Mouse (Mus musculus): Measurements from ENCODE around the gene Prss35. TPM values are rescaled to one million over a fixed set of nuclear protein-coding genes. Genes with fewer than 3 reads are reported as not detected.

Prss35 gene
- polyA plus RNA-seq, 1 experiment, result 0.20 TPM

GRCm38 (mm10) chr9:86777309-86777708 lies 33.9 kb downstream of the Prss35 start:
- DNase-seq, result peak; percentile 5
- H3K36me3 ChIP-seq (ENCODE audit: control insufficient read depth, insufficient read depth, low read length), result no peaks in the 10 kb centered on the region
- no peaks in the 10 kb centered on the region for H3K4me1 ChIP-seq (ENCODE audit: control insufficient read depth, insufficient read depth, low read length)
- no peaks in the 10 kb centered on the region for H3K27me3 ChIP-seq (replicated peaks; ENCODE audit: control insufficient read depth, insufficient read depth, low read length)
- TF ChIP-seq CTCF (conservative IDR thresholded peaks at IDR 0.05; ENCODE audit: insufficient read depth, insufficient read length, low read depth, low read length), result no peak
- no peak for TF ChIP-seq POLR2A (IDR thresholded peaks at IDR 0.05; ENCODE audit: low read depth, low read length)
- 39% methylated on average over 7 of the region's 7 CpGs for WGBS
- H3K27ac ChIP-seq (ENCODE audit: insufficient read depth, low read depth, low read length), result no peak overlapping the region
- H3K4me3 ChIP-seq (ENCODE audit: insufficient read depth, low read depth, low read length), result no peak overlapping the region

DNA sequence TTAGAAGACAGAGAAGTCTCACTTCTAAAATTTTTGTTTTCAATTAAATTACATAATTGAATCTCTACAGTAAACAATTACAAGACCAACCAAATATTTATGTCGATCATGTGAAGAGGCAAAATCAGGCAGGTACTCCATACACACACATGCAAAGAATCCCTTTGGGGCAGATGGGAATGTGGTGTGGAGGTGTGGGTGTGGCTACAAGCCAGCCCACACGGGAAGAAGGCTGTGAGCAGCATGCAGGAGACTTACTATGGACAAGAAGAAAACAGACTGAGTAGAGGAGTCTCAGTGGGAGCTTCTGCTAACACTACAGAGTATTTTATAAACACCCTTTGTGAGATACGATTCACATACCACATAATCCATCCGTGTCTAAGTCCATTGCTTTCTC lies 34.8 kb downstream of the Prss35 start:
- Histone ChIP-seq H3K27me3 (replicated peaks; ENCODE audit: control insufficient read depth, insufficient read depth, low read length) (0 out of 2 replicates have a peak, but pooled peaks cover 1% of the 10 kb centered on the region), H3K27ac (ENCODE audit: insufficient read depth, low read depth, low read length) (no peak overlapping the region), H3K4me1 (ENCODE audit: control insufficient read depth, insufficient read depth, low read length) (no peaks in the 10 kb centered on the region), H3K36me3 (ENCODE audit: control insufficient read depth, insufficient read depth, low read length) (no peaks in the 10 kb centered on the region), H3K4me3 (ENCODE audit: insufficient read depth, low read depth, low read length) (no peak overlapping the region)
- 72% methylated on average over 4 of the region's 4 CpGs for WGBS
- TF ChIP-seq POLR2A (IDR thresholded peaks at IDR 0.05; ENCODE audit: low read depth, low read length) (no peak), CTCF (conservative IDR thresholded peaks at IDR 0.05; ENCODE audit: insufficient read depth, insufficient read length, low read depth, low read length) (no peak)
- no peak for DNase-seq

DNA sequence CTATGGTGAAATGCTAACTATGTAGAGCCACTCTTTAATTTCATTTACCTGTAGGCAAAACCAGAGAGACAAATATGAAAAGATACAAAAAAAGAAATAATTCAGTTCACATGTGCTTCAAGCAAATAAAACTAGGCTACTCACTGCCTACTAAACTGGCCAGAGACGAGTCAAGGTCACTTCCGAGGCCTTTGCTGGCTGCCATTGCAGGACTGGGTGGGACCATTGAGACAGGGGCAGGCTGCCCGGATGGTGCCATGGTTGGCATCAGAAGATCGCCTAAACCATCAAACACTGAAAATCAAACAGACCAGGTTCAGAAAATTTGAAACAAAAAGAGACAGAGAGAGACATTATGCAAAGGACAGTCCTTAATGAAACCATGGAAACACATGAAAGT lies 38.0 kb downstream of the Prss35 start:
- 91% methylated on average over 4 of the region's 4 CpGs for WGBS
- Histone ChIP-seq H3K4me3 (ENCODE audit: insufficient read depth, low read depth, low read length) (no peak overlapping the region), H3K27ac (ENCODE audit: insufficient read depth, low read depth, low read length) (no peak overlapping the region), H3K27me3 (replicated peaks; ENCODE audit: control insufficient read depth, insufficient read depth, low read length) (0 out of 2 replicates have a peak, but pooled peaks cover 1% of the 10 kb centered on the region), H3K36me3 (ENCODE audit: control insufficient read depth, insufficient read depth, low read length) (no peaks in the 10 kb centered on the region), H3K4me1 (ENCODE audit: control insufficient read depth, insufficient read depth, low read length) (no peaks in the 10 kb centered on the region)
- no peak for DNase-seq
- no peak for TF ChIP-seq POLR2A (IDR thresholded peaks at IDR 0.05; ENCODE audit: low read depth, low read length)
- no peak for TF ChIP-seq CTCF (conservative IDR thresholded peaks at IDR 0.05; ENCODE audit: insufficient read depth, insufficient read length, low read depth, low read length)

GRCm38 (mm10) chr9:86782836-86783235 lies 39.4 kb downstream of the Prss35 start:
- 92% methylated on average over 2 of the region's 2 CpGs for WGBS
- Histone ChIP-seq H3K27ac (ENCODE audit: insufficient read depth, low read depth, low read length) (no peak overlapping the region), H3K4me3 (ENCODE audit: insufficient read depth, low read depth, low read length) (no peak overlapping the region), H3K4me1 (ENCODE audit: control insufficient read depth, insufficient read depth, low read length) (no peaks in the 10 kb centered on the region), H3K36me3 (ENCODE audit: control insufficient read depth, insufficient read depth, low read length) (no peaks in the 10 kb centered on the region), H3K27me3 (replicated peaks; ENCODE audit: control insufficient read depth, insufficient read depth, low read length) (0 out of 2 replicates have a peak, but pooled peaks cover 1% of the 10 kb centered on the region)
- no peak for DNase-seq
- TF ChIP-seq POLR2A (IDR thresholded peaks at IDR 0.05; ENCODE audit: low read depth, low read length) (no peak), CTCF (conservative IDR thresholded peaks at IDR 0.05; ENCODE audit: insufficient read depth, insufficient read length, low read depth, low read length) (no peak)

- Histone ChIP-seq H3K4me3 (ENCODE audit: insufficient read depth, low read depth, low read length) (no peak overlapping the region), H3K36me3 (ENCODE audit: control insufficient read depth, insufficient read depth, low read length) (no peaks in the 10 kb centered on the region), H3K27me3 (replicated peaks; ENCODE audit: control insufficient read depth, insufficient read depth, low read length) (no peaks in the 10 kb centered on the region), H3K4me1 (ENCODE audit: control insufficient read depth, insufficient read depth, low read length) (no peaks in the 10 kb centered on the region), H3K27ac (ENCODE audit: insufficient read depth, low read depth, low read length) (no peak overlapping the region)
- DNase-seq, result peak; percentile 19
- TF ChIP-seq CTCF (conservative IDR thresholded peaks at IDR 0.05; ENCODE audit: insufficient read depth, insufficient read length, low read depth, low read length), result no peak
- TF ChIP-seq POLR2A (IDR thresholded peaks at IDR 0.05; ENCODE audit: low read depth, low read length), result no peak
- WGBS, result 61% methylated on average over 6 of the region's 6 CpGs
Observed at GRCm38 (mm10) chr9:86789186-86789585, 45.7 kb downstream of the Prss35 start.

DNA sequence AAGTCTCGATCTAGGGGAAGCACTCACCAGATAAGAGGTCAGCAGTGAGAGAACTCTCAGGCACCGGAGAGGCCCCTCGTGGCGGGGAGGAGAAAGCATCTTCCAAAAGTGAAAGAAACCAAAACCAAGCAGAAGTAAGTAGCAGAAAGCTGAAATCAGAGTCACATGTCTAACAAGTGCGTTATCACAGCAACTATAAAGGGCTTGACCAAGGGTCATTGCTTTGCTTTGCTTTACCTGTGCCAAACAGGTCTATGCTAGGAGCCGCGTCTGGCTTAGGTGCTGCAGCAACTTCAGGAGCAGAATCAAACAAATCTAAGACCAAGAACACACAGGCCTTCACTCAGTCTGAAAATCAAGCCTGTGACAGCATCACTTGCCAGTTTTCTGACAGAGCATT lies 48.5 kb downstream of the Prss35 start:
- no peaks in the 10 kb centered on the region for H3K36me3 ChIP-seq (ENCODE audit: control insufficient read depth, insufficient read depth, low read length)
- WGBS, result 80% methylated on average over 7 of the region's 7 CpGs
- no peak for DNase-seq
- no peaks in the 10 kb centered on the region for H3K4me1 ChIP-seq (ENCODE audit: control insufficient read depth, insufficient read depth, low read length)
- H3K4me3 ChIP-seq (ENCODE audit: insufficient read depth, low read depth, low read length), result no peak overlapping the region
- TF ChIP-seq CTCF (conservative IDR thresholded peaks at IDR 0.05; ENCODE audit: insufficient read depth, insufficient read length, low read depth, low read length), result no peak
- TF ChIP-seq POLR2A (IDR thresholded peaks at IDR 0.05; ENCODE audit: low read depth, low read length), result no peak
- H3K27ac ChIP-seq (ENCODE audit: insufficient read depth, low read depth, low read length), result no peak overlapping the region
- H3K27me3 ChIP-seq (replicated peaks; ENCODE audit: control insufficient read depth, insufficient read depth, low read length), result no peaks in the 10 kb centered on the region

DNA sequence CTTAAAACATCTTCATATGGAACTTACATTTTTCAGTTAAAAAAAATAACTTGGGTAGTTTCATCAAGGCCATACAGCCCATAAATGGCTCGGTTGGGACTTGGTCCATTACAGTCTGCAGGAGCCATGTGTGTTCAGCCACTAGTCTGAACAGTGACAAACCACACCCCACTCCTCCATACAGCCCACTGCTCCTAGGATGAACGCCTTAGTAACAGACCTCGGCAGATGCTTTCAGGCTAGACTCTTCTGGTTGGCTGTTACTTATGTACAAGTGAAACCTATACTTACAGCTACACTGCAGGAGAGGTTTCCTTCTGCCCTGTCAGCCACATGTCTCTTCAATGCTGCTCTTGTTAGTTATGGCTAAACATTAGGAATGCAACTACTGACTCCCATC lies 51.8 kb downstream of the Prss35 start:
- no peaks in the 10 kb centered on the region for H3K27me3 ChIP-seq (replicated peaks; ENCODE audit: control insufficient read depth, insufficient read depth, low read length)
- DNase-seq, result no peak
- WGBS, result 61% methylated on average over 3 of the region's 3 CpGs
- no peak for TF ChIP-seq CTCF (conservative IDR thresholded peaks at IDR 0.05; ENCODE audit: insufficient read depth, insufficient read length, low read depth, low read length)
- TF ChIP-seq POLR2A (IDR thresholded peaks at IDR 0.05; ENCODE audit: low read depth, low read length), result no peak
- no peak overlapping the region for H3K4me3 ChIP-seq (ENCODE audit: insufficient read depth, low read depth, low read length)
- H3K27ac ChIP-seq (ENCODE audit: insufficient read depth, low read depth, low read length), result no peak overlapping the region
- no peaks in the 10 kb centered on the region for H3K4me1 ChIP-seq (ENCODE audit: control insufficient read depth, insufficient read depth, low read length)
- H3K36me3 ChIP-seq (ENCODE audit: control insufficient read depth, insufficient read depth, low read length), result no peaks in the 10 kb centered on the region
